Mouse (Mus musculus): ENCODE data around the gene Hsph1.

DNA sequence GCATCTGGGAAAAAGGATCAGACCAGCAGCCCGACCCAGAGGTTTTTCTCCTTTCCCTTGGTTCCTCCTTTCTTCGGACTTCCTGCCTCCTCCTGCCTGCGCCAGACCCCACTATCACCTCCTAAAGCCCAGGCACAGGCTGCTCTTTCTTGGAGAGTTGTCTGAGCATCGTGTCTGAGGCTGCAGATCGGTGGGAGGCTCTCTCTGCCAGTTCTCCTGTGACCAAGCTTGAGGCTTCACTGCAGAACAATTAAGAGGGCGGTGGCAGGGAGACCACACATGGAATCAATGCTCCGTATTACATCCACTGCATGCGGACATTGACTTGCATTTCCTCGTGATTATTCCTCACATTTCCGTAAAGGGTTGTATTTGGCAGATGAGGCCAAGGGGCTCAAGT is 58.7 kb downstream of the Hsph1 start:
- TF ChIP-seq CTCF (conservative IDR thresholded peaks at IDR 0.05; ENCODE audit: low read length), result no peak
- no peak for TF ChIP-seq NANOG (IDR thresholded peaks at IDR 0.05; ENCODE audit: borderline replicate concordance, low read length)

Data from E14TG2a.4 (cell line).